Mouse (Mus musculus) macrophage (primary cell): ENCODE data around the gene Utp4. TPM values are rescaled to one million over a fixed set of nuclear protein-coding genes. Genes with fewer than 3 reads are reported as not detected.

ENCODE experiments used
- polyA plus RNA-seq: library from polyadenylated mRNA; stranded (reverse); fragments of 250-400 nt; gene quantifications from 3 replicates; pipeline ENCODE4 v1.2.4, GENCODE M21; 2018; ENCODE audit warnings: inconsistent platforms

Utp4 gene
- polyA plus RNA-seq, 1 experiment from 2014 or later, result 15.8 TPM

Other genes with a start within 250 kb of the Utp4 start
- gene Tango6, start 210.6 kb upstream of the Utp4 start, polyA plus RNA-seq, result 0.75 to 1.9 TPM (median 0.82 TPM) in 3 replicates
- 0.22 TPM in 1 of 3 replicates, not detected in the others for gene Has3, start 23.4 kb upstream of the Utp4 start, polyA plus RNA-seq
- gene Sntb2, start 42.1 kb downstream of the Utp4 start, polyA plus RNA-seq, result 7.2 to 10.1 TPM (median 8.4 TPM) in 3 replicates
- 37.0 to 41.2 TPM (median 40.7 TPM) in 3 replicates for gene Vps4a, start 137.6 kb downstream of the Utp4 start, polyA plus RNA-seq
- 8.2 to 21.8 TPM (median 10.7 TPM) in 3 replicates for gene Pdf, start 155.0 kb downstream of the Utp4 start, polyA plus RNA-seq
- gene Cog8, start 163.1 kb downstream of the Utp4 start, polyA plus RNA-seq, result 19.3 to 23.9 TPM (median 20.0 TPM) in 3 replicates
- 17.4 to 38.4 TPM (median 26.7 TPM) in 3 replicates for gene Nip7, start 163.2 kb downstream of the Utp4 start, polyA plus RNA-seq
- gene Tmed6, start 172.0 kb downstream of the Utp4 start, polyA plus RNA-seq, result not detected in 3 replicates
- gene Terf2, start 202.9 kb downstream of the Utp4 start, polyA plus RNA-seq, result 14.2 to 26.8 TPM (median 18.9 TPM) in 3 replicates